Comparison of ENCODE assay signal across 8 mouse cellular contexts in genomic region chr11:97040301-97041021, GRCm38 (mm10). TPM values are rescaled to one million over a fixed set of nuclear protein-coding genes. Genes with fewer than 3 reads are reported as not detected.
DNase-seq lines count a peak whose midpoint lies in the region; ATAC-seq and TF ChIP-seq lines count a peak whose summit lies in the region.

No protein-coding gene starts in this region.

- no peak for TF ChIP-seq CTCF in G1E (IDR thresholded peaks at IDR 0.05; ENCODE audit: low read depth, low read length)

- peak overlapping the region; percentile 60; the same call in 1 of the 2 replicates for H3K9ac ChIP-seq in heart, embryonic 11.5 days (ENCODE audit: low read depth, low read length)
- peak overlapping the region; percentile 52; the same call in 1 of the 2 replicates for H3K9ac ChIP-seq in hindbrain, embryonic 11.5 days (ENCODE audit: low read depth, low read length)

- peak overlapping the region; percentile 90 for H3K4me2 ChIP-seq in heart, embryonic 11.5 days
- peak overlapping the region; percentile 63 for H3K4me2 ChIP-seq in hindbrain, embryonic 11.5 days (replicated peaks; ENCODE audit: low read depth, low read length)

- WGBS in heart, embryonic 11.5 days (ENCODE audit: insufficient replicate concordance): 46% methylated on average over 12 of the region's 12 CpGs
- 45% methylated on average over 12 of the region's 12 CpGs for WGBS in hindbrain, embryonic 11.5 days
- 49% methylated on average over 12 of the region's 12 CpGs for WGBS in midbrain, embryonic 10.5 days

- no peak for DNase-seq in heart, postnatal 4 days
- DNase-seq in G1E (ENCODE audit: low spot score): no peak
- no peak for DNase-seq in hindbrain, embryonic 11.5 days (ENCODE audit: low spot score)
- DNase-seq in midbrain, embryonic 10.5 days (ENCODE audit: low spot score): no peak
- no peak for DNase-seq in right cerebral cortex, postnatal 36 days (ENCODE audit: low spot score in 2 of 2)
- DNase-seq in gastrocnemius, adult 18-20 months (ENCODE audit: low spot score): no peak
- DNase-seq in left cerebral cortex, postnatal 14 days (ENCODE audit: low spot score in 2 of 2): no peak

- H3K9me3 ChIP-seq in heart, embryonic 11.5 days (replicated peaks; ENCODE audit: control insufficient read depth, low read length): no peaks in the 10 kb centered on the region
- H3K9me3 ChIP-seq in G1E (replicated peaks): no peaks in the 10 kb centered on the region
- no peaks in the 10 kb centered on the region for H3K9me3 ChIP-seq in hindbrain, embryonic 11.5 days (ENCODE audit: control insufficient read depth, low read length)
- no peaks in the 10 kb centered on the region for H3K9me3 ChIP-seq in midbrain, embryonic 10.5 days (replicated peaks)

- no peak for ATAC-seq in heart, embryonic 11.5 days (replicated peaks; ENCODE audit: insufficient number of reproducible peaks, low FRiP score, low TSS enrichment)
- ATAC-seq in G1E (ENCODE audit: extremely low read depth, insufficient number of reproducible peaks, low FRiP score, poor library complexity, severe bottlenecking): no peak
- ATAC-seq in hindbrain, embryonic 11.5 days (ENCODE audit: low FRiP score): no peak

- H3K27ac ChIP-seq in heart, embryonic 11.5 days (ENCODE audit: low read depth, low read length): no peak overlapping the region
- no peak overlapping the region for H3K27ac ChIP-seq in hindbrain, embryonic 11.5 days (ENCODE audit: low read depth, low read length)
- H3K27ac ChIP-seq in midbrain, embryonic 10.5 days (replicated peaks): no peak overlapping the region

- H3K4me1 ChIP-seq in heart, embryonic 11.5 days (ENCODE audit: control insufficient read depth, insufficient read depth, low read length): peaks cover 7% of the 10 kb centered on the region; the same call in 1 of the 2 replicates
- peaks cover 33% of the 10 kb centered on the region for H3K4me1 ChIP-seq in G1E (ENCODE audit: insufficient read depth, low read depth, low read length)
- H3K4me1 ChIP-seq in hindbrain, embryonic 11.5 days (replicated peaks; ENCODE audit: control insufficient read depth, insufficient read depth, low read length): no peaks in the 10 kb centered on the region; the same call in 1 of the 2 replicates
- H3K4me1 ChIP-seq in midbrain, embryonic 10.5 days: peaks cover 25% of the 10 kb centered on the region

- H3K36me3 ChIP-seq in heart, embryonic 11.5 days (ENCODE audit: control insufficient read depth, insufficient read depth, low read length): peaks cover 4% of the 10 kb centered on the region
- peaks cover 30% of the 10 kb centered on the region for H3K36me3 ChIP-seq in G1E (replicated peaks)
- no peaks in the 10 kb centered on the region for H3K36me3 ChIP-seq in hindbrain, embryonic 11.5 days (ENCODE audit: control insufficient read depth, insufficient read depth, low read length)
- peaks cover 20% of the 10 kb centered on the region for H3K36me3 ChIP-seq in midbrain, embryonic 10.5 days

- intact Hi-C loops in left cerebral cortex, postnatal 14 days (cut with DNase I): no loop called here

- no peaks in the 10 kb centered on the region for H3K27me3 ChIP-seq in heart, embryonic 11.5 days (ENCODE audit: control insufficient read depth, insufficient read depth, low read length)
- peaks cover 7% of the 10 kb centered on the region for H3K27me3 ChIP-seq in G1E (ENCODE audit: insufficient read depth, low read length)
- H3K27me3 ChIP-seq in hindbrain, embryonic 11.5 days (ENCODE audit: control insufficient read depth, insufficient read depth, low read length): no peaks in the 10 kb centered on the region
- H3K27me3 ChIP-seq in midbrain, embryonic 10.5 days (ENCODE audit: low read depth, poor library complexity, severe bottlenecking): no peaks in the 10 kb centered on the region

- H3K4me3 ChIP-seq in heart, embryonic 11.5 days (ENCODE audit: low read depth, low read length): peak overlapping the region; percentile 78
- H3K4me3 ChIP-seq in G1E (ENCODE audit: low read depth, low read length): peak overlapping the region; percentile 84
- H3K4me3 ChIP-seq in hindbrain, embryonic 11.5 days (ENCODE audit: low read depth, low read length): peak overlapping the region; percentile 83; the same call in 1 of the 2 replicates
- H3K4me3 ChIP-seq in midbrain, embryonic 10.5 days: peak overlapping the region; percentile 89

RNA-seq across cellular contexts. Expression of gene Lrrc46, which starts 0.7 kb away (rescaled TPM):
- polyA plus RNA-seq in heart, embryonic 11.5 days (2014; fragmentation: Nextera tagmentation; extraction: Ambion mirVana): 0.59 and 0.93 TPM in 2 replicates
- total RNA-seq in heart, postnatal 4 days (2021): under 1 TPM in 1 of 2 experiments, not detected in 1; 0.38 TPM
- total RNA-seq in G1E (2014; fragmentation: Nextera tagmentation): 0.60 TPM in 1 of 2 replicates, not detected in the other
- 0.44 and 0.52 TPM in 2 replicates for total RNA-seq in G1E (2017)
- 0.07 and 0.20 TPM in 2 replicates for polyA plus RNA-seq in G1E (2012)
- polyA plus RNA-seq in hindbrain, embryonic 11.5 days (2014; fragmentation: Nextera tagmentation; extraction: Ambion mirVana): 5.3 and 7.0 TPM in 2 replicates
- 3.0 and 3.1 TPM in 2 replicates for polyA plus RNA-seq in midbrain, embryonic 10.5 days (2016; fragmentation: Nextera tagmentation; extraction: Ambion mirVana)
- total RNA-seq in gastrocnemius, adult 18-20 months (2021): under 1 TPM in 1 of 2 experiments, not detected in 1; 0.16 TPM
- total RNA-seq in left cerebral cortex, postnatal 14 days (2021): under 1 TPM; 0.26 to 0.74 TPM

RNA-seq across cellular contexts. Expression of gene Mrpl10, which starts 0.9 kb away (rescaled TPM):
- polyA plus RNA-seq in heart, embryonic 11.5 days (2014; fragmentation: Nextera tagmentation; extraction: Ambion mirVana): 83.9 and 87.2 TPM in 2 replicates
- 10 to 100 TPM; 80.2 to 81.0 TPM for total RNA-seq in heart, postnatal 4 days (2021)
- total RNA-seq in G1E (2014; fragmentation: Nextera tagmentation) (34.2 and 37.8 TPM in 2 replicates), G1E (2017) (36.2 and 36.5 TPM in 2 replicates)
- polyA plus RNA-seq in G1E (2012): 69.8 and 71.4 TPM in 2 replicates
- polyA plus RNA-seq in hindbrain, embryonic 11.5 days (2014; fragmentation: Nextera tagmentation; extraction: Ambion mirVana): 79.4 and 80.3 TPM in 2 replicates
- polyA plus RNA-seq in midbrain, embryonic 10.5 days (2016; fragmentation: Nextera tagmentation; extraction: Ambion mirVana): 81.1 and 82.9 TPM in 2 replicates
- 10 to 100 TPM; 41.4 to 45.6 TPM for total RNA-seq in gastrocnemius, adult 18-20 months (2021)
- total RNA-seq in left cerebral cortex, postnatal 14 days (2021): 10 to 100 TPM; 69.0 to 69.8 TPM

RNA-seq across cellular contexts. Expression of gene Osbpl7, which starts 10.0 kb away (rescaled TPM):
- 3.9 and 4.1 TPM in 2 replicates for polyA plus RNA-seq in heart, embryonic 11.5 days (2014; fragmentation: Nextera tagmentation; extraction: Ambion mirVana)
- 1 to 10 TPM; 5.6 to 7.5 TPM for total RNA-seq in heart, postnatal 4 days (2021)
- total RNA-seq in G1E (2014; fragmentation: Nextera tagmentation) (15.7 and 40.7 TPM in 2 replicates), G1E (2017) (8.8 and 9.7 TPM in 2 replicates)
- 22.0 and 29.7 TPM in 2 replicates for polyA plus RNA-seq in G1E (2012)
- polyA plus RNA-seq in hindbrain, embryonic 11.5 days (2014; fragmentation: Nextera tagmentation; extraction: Ambion mirVana): 4.2 and 6.1 TPM in 2 replicates
- 8.4 and 9.8 TPM in 2 replicates for polyA plus RNA-seq in midbrain, embryonic 10.5 days (2016; fragmentation: Nextera tagmentation; extraction: Ambion mirVana)
- 1 to 10 TPM; 2.5 to 2.9 TPM for total RNA-seq in gastrocnemius, adult 18-20 months (2021)
- 10 to 100 TPM; 10.5 to 12.3 TPM for total RNA-seq in left cerebral cortex, postnatal 14 days (2021)

RNA-seq across cellular contexts. Expression of gene Scrn2, which starts 10.7 kb away (rescaled TPM):
- polyA plus RNA-seq in heart, embryonic 11.5 days (2014; fragmentation: Nextera tagmentation; extraction: Ambion mirVana): 13.9 and 16.6 TPM in 2 replicates
- 10 to 100 TPM; 12.1 to 15.3 TPM for total RNA-seq in heart, postnatal 4 days (2021)
- 1.2 and 5.3 TPM in 2 replicates for total RNA-seq in G1E (2014; fragmentation: Nextera tagmentation)
- 9.6 and 10.5 TPM in 2 replicates for total RNA-seq in G1E (2017)
- polyA plus RNA-seq in G1E (2012): 12.7 and 14.5 TPM in 2 replicates
- 19.4 and 21.7 TPM in 2 replicates for polyA plus RNA-seq in hindbrain, embryonic 11.5 days (2014; fragmentation: Nextera tagmentation; extraction: Ambion mirVana)
- polyA plus RNA-seq in midbrain, embryonic 10.5 days (2016; fragmentation: Nextera tagmentation; extraction: Ambion mirVana): 39.5 and 42.2 TPM in 2 replicates
- total RNA-seq in gastrocnemius, adult 18-20 months (2021): 10 to 100 TPM; 13.1 to 13.2 TPM
- 1 to 10 TPM; 2.7 to 3.0 TPM for total RNA-seq in left cerebral cortex, postnatal 14 days (2021)

RNA-seq across cellular contexts. Expression of gene Sp6, which starts 27.3 kb away (rescaled TPM):
- 0.07 and 0.11 TPM in 2 replicates for polyA plus RNA-seq in heart, embryonic 11.5 days (2014; fragmentation: Nextera tagmentation; extraction: Ambion mirVana)
- not detected for total RNA-seq in heart, postnatal 4 days (2021)
- not detected in 2 replicates for total RNA-seq in G1E (2014; fragmentation: Nextera tagmentation)
- total RNA-seq in G1E (2017): 0.05 and 0.12 TPM in 2 replicates
- polyA plus RNA-seq in G1E (2012): 0.01 TPM in 1 of 2 replicates, not detected in the other
- polyA plus RNA-seq in hindbrain, embryonic 11.5 days (2014; fragmentation: Nextera tagmentation; extraction: Ambion mirVana): 0.07 TPM in 1 of 2 replicates, not detected in the other
- polyA plus RNA-seq in midbrain, embryonic 10.5 days (2016; fragmentation: Nextera tagmentation; extraction: Ambion mirVana): 0.71 and 2.0 TPM in 2 replicates
- total RNA-seq in gastrocnemius, adult 18-20 months (2021): under 1 TPM; 0.09 to 0.14 TPM
- total RNA-seq in left cerebral cortex, postnatal 14 days (2021): 1 to 10 TPM; 2.6 to 2.7 TPM
